Mouse (Mus musculus) brown adipose tissue, adult 24 weeks (tissue): ENCODE results near the gene Pacs2. TPM values are rescaled to one million over a fixed set of nuclear protein-coding genes. Genes with fewer than 3 reads are reported as not detected.

Experiments used
- H3K27ac ChIP-seq: fragments of 200-500 bp; replicated peaks from 2 replicates; pipeline ENCODE4 v1.5.1; 2012; ENCODE audit warnings: low read depth, mild to moderate bottlenecking, low read length
- H3K4me1 ChIP-seq: fragments of 200-500 bp; 2 replicates; pipeline ENCODE4 v1.6.1; 2012; ENCODE audit warnings: low read length, mixed read lengths; ENCODE audit not compliant: control insufficient read depth, insufficient read depth, insufficient read length
- H3K4me3 ChIP-seq: fragments of 200-500 bp; 2 replicates; pipeline ENCODE4 v1.5.1; 2012; ENCODE audit warnings: low read depth, mild to moderate bottlenecking, low read length, moderate library complexity; ENCODE audit not compliant: insufficient read depth
- polyA plus RNA-seq: library from polyadenylated mRNA; stranded (reverse); fragments of >200 nt; gene quantifications from 2 replicates; pipeline ENCODE4 v1.2.4, GENCODE M21; 2012; ENCODE audit not compliant: missing spikeins, insufficient read depth, insufficient read length

Gene Pacs2
- polyA plus RNA-seq, 1 experiment = 15.8 TPM

GRCm38 (mm10) chr12:113000294-113001132 lies 13.8 kb upstream of the Pacs2 start, which contains the start of gene Brf1:
Gene Brf1, minus strand, starts transcription at chr12:113000704.
- Histone ChIP-seq H3K27ac (peak within 1 kb of the TSS; percentile 97), H3K4me1 (peaks cover 14% of the 10 kb centered on the region), H3K4me3 (peak within 1 kb of the TSS; percentile 88)

DNA sequence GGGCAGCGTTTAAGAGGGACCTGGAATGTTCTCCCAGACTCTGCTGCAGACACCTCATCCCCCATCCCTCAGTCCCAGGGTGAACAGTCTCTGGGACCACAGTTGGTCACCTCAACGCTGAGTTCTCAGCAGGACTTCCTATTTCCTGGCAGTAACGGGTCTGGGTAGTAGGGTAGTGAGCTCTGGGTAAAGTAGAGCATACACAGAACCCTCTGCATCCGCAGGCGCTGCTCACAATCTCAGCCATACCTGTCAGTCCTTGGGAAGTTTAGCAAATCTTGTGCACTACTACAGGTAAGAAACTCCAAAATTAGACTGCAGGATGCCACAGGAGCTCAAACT lies 13.2 kb upstream of the Pacs2 start:
- peak overlapping the region; percentile 60 for H3K4me3 ChIP-seq
- H3K4me1 ChIP-seq = peaks cover 14% of the 10 kb centered on the region
- H3K27ac ChIP-seq = peak overlapping the region; percentile 82

- no peak overlapping the region for H3K4me3 ChIP-seq
- H3K4me1 ChIP-seq = peaks cover 9% of the 10 kb centered on the region
- no peak overlapping the region for H3K27ac ChIP-seq
Observed at GRCm38 (mm10) chr12:113002667-113003066, 11.6 kb upstream of the Pacs2 start.

DNA sequence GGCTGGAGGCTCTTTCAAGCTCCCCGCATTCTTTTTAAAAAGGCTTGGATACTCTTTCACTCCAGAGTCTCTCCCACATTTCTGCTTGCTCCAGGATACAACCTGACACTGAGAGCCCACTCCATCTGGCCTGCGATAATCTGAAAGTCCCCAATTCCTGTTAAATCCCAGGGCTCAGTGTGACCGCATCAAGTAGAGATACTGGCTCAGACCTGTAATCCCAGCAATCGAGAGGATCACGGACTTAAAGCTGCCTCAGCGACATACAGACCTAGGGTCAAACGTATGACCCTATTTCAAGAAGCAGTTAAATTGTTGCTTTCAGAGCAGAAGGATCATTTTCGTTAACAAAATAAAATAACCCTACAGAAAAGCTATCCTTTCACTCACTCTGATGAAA lies 10.3 kb upstream of the Pacs2 start:
- no peak overlapping the region for H3K4me3 ChIP-seq
- peaks cover 3% of the 10 kb centered on the region; the same call in 1 of the 2 replicates for H3K4me1 ChIP-seq
- no peak overlapping the region for H3K27ac ChIP-seq

GRCm38 (mm10) chr12:113004993-113005392 lies 9.3 kb upstream of the Pacs2 start:
- peaks cover 3% of the 10 kb centered on the region; the same call in 1 of the 2 replicates for H3K4me1 ChIP-seq
- no peak overlapping the region for H3K27ac ChIP-seq
- H3K4me3 ChIP-seq = no peak overlapping the region

- Histone ChIP-seq H3K27ac (no peak overlapping the region), H3K4me1 (peaks cover 8% of the 10 kb centered on the region), H3K4me3 (no peak overlapping the region)
Observed at GRCm38 (mm10) chr12:113011702-113012360, 2.5 kb upstream of the Pacs2 start.

GRCm38 (mm10) chr12:113012443-113012842 lies 1.9 kb upstream of the Pacs2 start:
- 0 out of 2 replicates have a peak overlapping the region, but pooled peaks have one; percentile 16 for H3K27ac ChIP-seq
- peaks cover 8% of the 10 kb centered on the region for H3K4me1 ChIP-seq
- no peak overlapping the region for H3K4me3 ChIP-seq

- H3K4me3 ChIP-seq = peak overlapping the region; percentile 90; the same call in 1 of the 2 replicates
- H3K27ac ChIP-seq = peak overlapping the region; percentile 89; the same call in 1 of the 2 replicates
- H3K4me1 ChIP-seq = peaks cover 8% of the 10 kb centered on the region
Observed at GRCm38 (mm10) chr12:113013021-113013491, 1.3 kb upstream of the Pacs2 start.

DNA sequence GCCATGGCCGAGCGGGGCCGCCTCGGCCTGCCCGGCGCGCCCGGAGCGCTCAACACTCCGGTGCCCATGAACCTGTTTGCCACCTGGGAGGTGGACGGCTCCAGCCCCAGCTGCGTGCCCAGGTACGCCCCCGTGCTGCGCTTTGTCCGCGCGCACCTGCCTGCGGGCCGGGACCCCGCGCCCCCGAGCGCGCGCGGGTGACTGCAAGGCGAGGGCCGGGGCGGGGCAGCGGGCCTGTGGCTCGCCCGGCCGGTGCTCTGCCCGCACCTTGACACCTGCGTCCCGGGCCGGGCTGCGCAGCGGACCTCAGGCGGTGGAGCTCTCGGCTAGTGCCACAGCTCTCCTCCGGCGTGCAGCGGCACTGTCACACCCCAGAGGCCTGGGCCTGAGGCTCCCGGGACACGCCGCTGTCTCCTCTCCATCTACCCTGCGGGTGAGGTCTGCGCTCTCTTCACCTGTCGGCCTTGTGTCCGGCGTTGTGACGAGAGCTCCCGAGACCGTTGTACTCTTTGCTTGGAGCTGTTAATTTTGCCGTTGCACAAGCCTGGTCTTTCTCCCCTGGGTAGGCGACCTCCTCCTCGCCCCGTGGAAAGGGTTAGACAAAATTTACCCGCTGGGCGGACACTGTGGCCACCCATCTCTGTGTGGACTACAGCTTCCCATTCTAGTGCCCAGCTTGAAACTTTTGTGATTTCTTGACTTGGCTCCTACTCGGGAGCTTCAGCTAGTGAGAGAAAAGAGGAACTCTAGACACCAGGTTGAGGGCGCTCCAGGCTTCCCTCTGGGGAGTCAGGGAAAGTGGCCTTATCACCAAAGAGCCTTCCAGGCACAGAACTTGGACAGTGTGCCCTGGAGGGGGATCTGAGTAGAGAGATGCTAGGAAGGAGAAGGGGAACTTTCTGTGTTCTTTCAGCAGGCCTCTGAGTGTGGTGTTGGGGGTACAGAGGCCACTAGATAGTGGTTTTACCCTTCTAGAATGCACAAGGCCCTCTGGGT lies 551 bp downstream of the Pacs2 start:
- H3K27ac ChIP-seq = peak overlapping the region; percentile 49
- H3K4me1 ChIP-seq = peaks cover 8% of the 10 kb centered on the region
- H3K4me3 ChIP-seq = peak overlapping the region; percentile 97

GRCm38 (mm10) chr12:113015956-113016355 lies 1.6 kb downstream of the Pacs2 start:
- H3K4me1 ChIP-seq = peaks cover 8% of the 10 kb centered on the region
- H3K4me3 ChIP-seq = peak overlapping the region; percentile 97; the same call in 1 of the 2 replicates
- H3K27ac ChIP-seq = no peak overlapping the region

DNA sequence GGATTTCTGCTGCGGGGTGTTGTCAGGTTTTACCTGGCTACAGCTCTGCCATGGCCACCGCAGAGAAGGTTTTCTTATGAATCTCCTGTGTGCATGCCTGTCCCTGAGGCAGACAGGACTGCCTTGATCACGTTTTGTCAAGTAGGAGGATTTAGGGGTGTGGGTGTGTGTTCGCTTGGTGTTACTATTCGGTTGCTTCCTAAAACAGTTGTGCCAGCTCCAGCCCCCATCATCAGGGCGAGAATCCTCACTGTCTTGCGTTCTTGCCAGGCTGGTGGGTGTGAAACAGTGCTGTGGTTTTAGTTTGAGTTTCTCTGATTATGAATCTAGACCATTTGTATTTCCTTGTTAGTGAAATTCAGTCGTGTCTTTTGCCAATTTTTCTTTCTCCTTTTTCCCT lies 2.7 kb downstream of the Pacs2 start:
- H3K4me3 ChIP-seq = no peak overlapping the region
- no peak overlapping the region for H3K27ac ChIP-seq
- peaks cover 8% of the 10 kb centered on the region for H3K4me1 ChIP-seq

DNA sequence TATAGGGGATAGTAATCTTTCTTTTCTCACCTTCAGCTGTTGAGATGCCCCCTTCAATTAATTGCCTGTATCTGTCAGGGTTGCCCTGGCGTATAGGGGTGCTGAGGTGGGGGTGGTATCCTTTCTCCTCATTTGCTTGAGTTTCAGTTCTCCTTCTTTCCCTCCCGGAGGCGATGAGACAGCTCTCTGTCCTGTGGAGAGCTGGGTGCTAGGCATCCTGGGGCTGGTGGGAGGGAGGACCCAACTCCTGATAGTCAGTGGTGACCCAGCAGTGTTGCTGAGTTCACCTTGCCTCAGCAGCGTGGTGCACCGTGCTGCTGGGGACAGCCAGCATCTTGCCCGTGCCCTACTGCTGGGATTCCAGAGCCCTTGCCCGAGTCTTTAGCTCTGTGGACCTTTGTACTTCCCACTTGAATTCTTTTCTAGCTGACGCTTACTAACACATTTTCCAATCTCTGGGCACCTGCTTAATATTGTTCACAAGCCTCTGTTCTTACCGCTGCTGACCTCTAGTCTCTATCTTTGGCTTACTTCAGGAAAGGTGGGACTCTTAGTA lies 3.2 kb downstream of the Pacs2 start:
- H3K27ac ChIP-seq = no peak overlapping the region
- peaks cover 8% of the 10 kb centered on the region for H3K4me1 ChIP-seq
- H3K4me3 ChIP-seq = no peak overlapping the region

DNA sequence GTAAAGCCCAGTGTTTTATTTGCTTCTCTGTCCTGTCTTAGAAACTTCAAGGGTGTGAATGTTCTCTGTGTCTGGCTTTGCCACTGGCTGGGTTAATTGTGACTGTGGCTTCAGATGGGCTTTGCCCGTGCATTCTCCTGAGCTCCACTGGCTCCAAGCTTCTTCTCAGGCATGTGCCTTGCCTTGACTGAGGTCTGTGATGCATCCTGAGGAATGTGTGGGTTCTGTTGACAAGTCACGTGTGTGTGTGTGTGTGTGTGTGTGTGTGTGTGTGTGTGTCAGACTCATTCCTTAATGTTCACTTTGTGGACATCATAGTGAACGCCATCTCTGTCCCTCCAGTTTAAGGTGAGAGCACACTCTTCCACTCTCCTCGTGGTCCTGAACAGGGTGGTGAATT lies 4.5 kb downstream of the Pacs2 start:
- no peak overlapping the region for H3K27ac ChIP-seq
- H3K4me1 ChIP-seq = peaks cover 4% of the 10 kb centered on the region; the same call in 1 of the 2 replicates
- H3K4me3 ChIP-seq = no peak overlapping the region

DNA sequence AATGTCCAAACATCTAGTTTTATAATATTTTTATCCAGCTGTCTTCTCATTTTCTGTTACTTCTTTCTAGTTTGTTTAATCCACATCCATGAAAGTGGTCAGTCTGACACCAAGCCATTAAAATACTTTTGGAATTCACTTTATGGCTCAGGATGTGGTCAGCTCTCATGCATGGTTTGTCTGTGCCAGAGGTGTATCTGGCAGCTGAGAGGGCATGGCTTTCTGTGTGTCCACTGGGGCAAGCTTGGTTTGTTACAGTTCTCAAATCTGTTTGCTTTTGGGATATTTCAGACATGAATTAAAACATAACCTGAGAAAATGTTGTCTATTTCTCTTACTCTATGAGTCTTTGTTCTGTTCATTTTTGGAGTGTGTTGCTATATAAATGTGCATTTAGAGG lies 7.2 kb downstream of the Pacs2 start:
- Histone ChIP-seq H3K4me1 (no peaks in the 10 kb centered on the region), H3K4me3 (no peak overlapping the region), H3K27ac (no peak overlapping the region)
